ENCODE assay signal across 15 mouse cellular contexts in genomic region chr10:94432933-94433332, GRCm38 (mm10).
A peak's percentile ranks its signal among the peaks of the same experiment; 100 is the strongest.
DNase-seq lines count a peak whose midpoint lies in the region; ATAC-seq lines count a peak whose summit lies in the region.
"Had no signal": no experiment of that assay in that cellular context is flagged by ENCODE, and none has a peak within 500 bp of the region (broad histone marks: within the 10 kb centered on the region; RNA-seq: fewer than 3 reads in every experiment).

No protein-coding gene starts in this region.

- no peaks in the 10 kb centered on the region for H3K27me3 ChIP-seq in kidney, embryonic 16.5 days (ENCODE audit: insufficient read depth, low read length)
- no peaks in the 10 kb centered on the region for H3K27me3 ChIP-seq in heart, embryonic 16.5 days (ENCODE audit: control insufficient read depth, insufficient read depth, low read length)
- H3K27me3 ChIP-seq in forebrain, embryonic 15.5 days = no peaks in the 10 kb centered on the region
- H3K27me3 ChIP-seq: CH12.LX; neural tube, embryonic 12.5 days; stomach, embryonic 15.5 days had no signal

- peak; percentile 47 for DNase-seq in kidney, adult 11 months
- DNase-seq in heart, postnatal 4 days = peak; percentile 59
- peak; percentile 81 for DNase-seq in lung, postnatal 10 days
- no peak for DNase-seq in urinary bladder, postnatal 25 days (ENCODE audit: low spot score)
- DNase-seq: adrenal gland, adult 2 months; cerebellum, postnatal 25 days; liver had no signal

- no peak overlapping the region for H3K4me3 ChIP-seq in kidney, embryonic 16.5 days (ENCODE audit: low read length)
- no peak overlapping the region for H3K4me3 ChIP-seq in heart, embryonic 16.5 days (ENCODE audit: low read length)
- no peak overlapping the region for H3K4me3 ChIP-seq in forebrain, embryonic 15.5 days
- H3K4me3 ChIP-seq: embryonic facial prominence, embryonic 10.5 days; neural tube, embryonic 12.5 days; stomach, embryonic 15.5 days had no signal

- H3K4me2 ChIP-seq in kidney, embryonic 16.5 days (replicated peaks; ENCODE audit: low read depth, low read length) = no peak overlapping the region
- H3K4me2 ChIP-seq in heart, embryonic 16.5 days (ENCODE audit: low read depth, low read length) = no peak overlapping the region
- H3K4me2 ChIP-seq in forebrain, embryonic 15.5 days (replicated peaks) = no peak overlapping the region
- H3K4me2 ChIP-seq: neural tube, embryonic 12.5 days; stomach, embryonic 15.5 days had no signal

- no peak for ATAC-seq in kidney, embryonic 16.5 days (ENCODE audit: low FRiP score, low TSS enrichment)
- peak; percentile 58; the same call in 1 of the 2 replicates for ATAC-seq in heart, embryonic 16.5 days (replicated peaks; ENCODE audit: extremely low read depth, insufficient read depth, low FRiP score)
- ATAC-seq in forebrain, embryonic 15.5 days (replicated peaks) = no peak
- ATAC-seq: midbrain, embryonic 16.5 days had no signal

- 56% methylated on average over 5 of the region's 5 CpGs for WGBS in kidney, embryonic 16.5 days
- 59% methylated on average over 5 of the region's 5 CpGs for WGBS in heart, embryonic 16.5 days
- WGBS in forebrain, embryonic 15.5 days = 61% methylated on average over 5 of the region's 5 CpGs

- no peaks in the 10 kb centered on the region for H3K9me3 ChIP-seq in kidney, embryonic 16.5 days (ENCODE audit: low read length)
- H3K9me3 ChIP-seq in heart, embryonic 16.5 days (replicated peaks; ENCODE audit: control insufficient read depth, low read length) = no peaks in the 10 kb centered on the region
- no peaks in the 10 kb centered on the region for H3K9me3 ChIP-seq in forebrain, embryonic 15.5 days
- H3K9me3 ChIP-seq: embryonic facial prominence, embryonic 10.5 days; neural tube, embryonic 12.5 days; stomach, embryonic 15.5 days had no signal

- H3K27ac ChIP-seq in kidney, embryonic 16.5 days (ENCODE audit: low read length) = no peak overlapping the region
- H3K27ac ChIP-seq in heart, embryonic 16.5 days (ENCODE audit: low read length) = no peak overlapping the region
- no peak overlapping the region for H3K27ac ChIP-seq in forebrain, embryonic 15.5 days (replicated peaks)
- H3K27ac ChIP-seq: embryonic facial prominence, embryonic 10.5 days; neural tube, embryonic 12.5 days; stomach, embryonic 15.5 days had no signal

- H3K36me3 ChIP-seq in kidney, embryonic 16.5 days (ENCODE audit: insufficient read depth, low read length) = no peaks in the 10 kb centered on the region
- no peaks in the 10 kb centered on the region for H3K36me3 ChIP-seq in heart, embryonic 16.5 days (ENCODE audit: control insufficient read depth, insufficient read depth)
- no peaks in the 10 kb centered on the region for H3K36me3 ChIP-seq in forebrain, embryonic 15.5 days
- H3K36me3 ChIP-seq: embryonic facial prominence, embryonic 10.5 days; neural tube, embryonic 12.5 days; stomach, embryonic 15.5 days had no signal

- H3K9ac ChIP-seq in kidney, embryonic 16.5 days (replicated peaks; ENCODE audit: low read length) = no peak overlapping the region
- no peak overlapping the region for H3K9ac ChIP-seq in heart, embryonic 16.5 days (ENCODE audit: low read length)
- no peak overlapping the region for H3K9ac ChIP-seq in forebrain, embryonic 15.5 days (replicated peaks)
- H3K9ac ChIP-seq: neural tube, embryonic 12.5 days; stomach, embryonic 15.5 days had no signal

- no peaks in the 10 kb centered on the region for H3K4me1 ChIP-seq in kidney, embryonic 16.5 days (ENCODE audit: insufficient read depth, low read length)
- H3K4me1 ChIP-seq in heart, embryonic 16.5 days (ENCODE audit: control insufficient read depth, insufficient read depth, low read length) = 0 out of 2 replicates have a peak, but pooled peaks cover 2% of the 10 kb centered on the region
- H3K4me1 ChIP-seq in forebrain, embryonic 15.5 days = no peaks in the 10 kb centered on the region
- H3K4me1 ChIP-seq: embryonic facial prominence, embryonic 10.5 days; neural tube, embryonic 12.5 days; stomach, embryonic 15.5 days had no signal
